Mouse (Mus musculus) effector memory CD4-positive, alpha-beta T cell, adult 5 months (primary cell): ENCODE data around the gene Chd4. TPM values are rescaled to one million over a fixed set of nuclear protein-coding genes. Genes with fewer than 3 reads are reported as not detected.

Experiments used
- polyA plus RNA-seq: library from polyadenylated mRNA; unstranded; fragments of 100-300 nt; shearing (Covaris generic); gene quantifications from one replicate; pipeline ENCODE4 v1.2.1, GENCODE M21; 2017

Chd4 gene
- 52.2 TPM for polyA plus RNA-seq

GRCm38 (mm10) chr6:125095391-125096278 is at the start of gene Chd4:
TSS of gene Chd4 (plus strand) at chr6:125095981.

GRCm38 (mm10) chr6:125049678-125050077 is 46.1 kb upstream of the Chd4 start, which contains the start of gene Acrbp:
TSS of gene Acrbp (plus strand) at chr6:125049689.

GRCm38 (mm10) chr6:125067571-125067995 is 28.2 kb upstream of the Chd4 start, which contains the start of gene Lpar5:
TSS of gene Lpar5 (plus strand) at chr6:125067920.

GRCm38 (mm10) chr6:125131302-125132156 is 35.7 kb downstream of the Chd4 start, which contains the start of gene Nop2:
TSS of gene Nop2 (plus strand) at chr6:125131909.

GRCm38 (mm10) chr6:125145001-125145400 is 49.2 kb downstream of the Chd4 start, which contains the start of gene Iffo1:
TSS of gene Iffo1 (plus strand) at chr6:125145241.

GRCm38 (mm10) chr6:125166051-125166751 is 70.4 kb downstream of the Chd4 start, which contains the start of gene Gapdh:
TSS of gene Gapdh (minus strand) at chr6:125166467.

Other genes starting within 250 kb of the Chd4 start
- gene P3h3, start 238.2 kb upstream of the Chd4 start, polyA plus RNA-seq = not detected
- not detected for gene Gpr162, start 232.0 kb upstream of the Chd4 start, polyA plus RNA-seq
- gene Cd4, start 207.8 kb upstream of the Chd4 start, polyA plus RNA-seq = 653 TPM
- 0.87 TPM for gene Lag3, start 184.3 kb upstream of the Chd4 start, polyA plus RNA-seq
- gene Ptms, start 175.9 kb upstream of the Chd4 start, polyA plus RNA-seq = 4.7 TPM
- gene Mlf2, start 164.6 kb upstream of the Chd4 start, polyA plus RNA-seq = 116 TPM
- gene Cops7a, start 130.4 kb upstream of the Chd4 start, polyA plus RNA-seq = 39.3 TPM
- 0.96 TPM for gene Pianp, start 99.3 kb upstream of the Chd4 start, polyA plus RNA-seq
- 60.2 TPM for gene Zfp384, start 86.8 kb upstream of the Chd4 start, polyA plus RNA-seq
- 54.7 TPM for gene Ing4, start 56.2 kb upstream of the Chd4 start, polyA plus RNA-seq
- gene Acrbp, start 46.3 kb upstream of the Chd4 start, polyA plus RNA-seq = 6.5 TPM
- 10.5 TPM for gene Lpar5, start 28.1 kb upstream of the Chd4 start, polyA plus RNA-seq
- 26.2 TPM for gene Nop2, start 35.9 kb downstream of the Chd4 start, polyA plus RNA-seq
- gene Iffo1, start 49.3 kb downstream of the Chd4 start, polyA plus RNA-seq = 17.8 TPM
- 398 TPM for gene Gapdh, start 70.5 kb downstream of the Chd4 start, polyA plus RNA-seq
- 19.4 TPM for gene Ncapd2, start 95.7 kb downstream of the Chd4 start, polyA plus RNA-seq
- 47.7 TPM for gene Mrpl51, start 95.8 kb downstream of the Chd4 start, polyA plus RNA-seq
- 39.1 TPM for gene Vamp1, start 119.6 kb downstream of the Chd4 start, polyA plus RNA-seq
- 85.2 TPM for gene Tapbpl, start 135.9 kb downstream of the Chd4 start, polyA plus RNA-seq
- 391 TPM for gene Cd27, start 141.0 kb downstream of the Chd4 start, polyA plus RNA-seq
- gene Tuba3a, start 190.1 kb downstream of the Chd4 start, polyA plus RNA-seq = 1.7 TPM
- gene Ltbr, start 217.9 kb downstream of the Chd4 start, polyA plus RNA-seq = not detected
- 0.10 TPM for gene Scnn1a, start 224.7 kb downstream of the Chd4 start, polyA plus RNA-seq